Mouse (Mus musculus): ENCODE measurements around the gene Adgrl2.

GRCm38 (mm10) chr3:148959327-148960025 is 30.9 kb downstream of the Adgrl2 start:
- TF ChIP-seq CTCF (IDR thresholded peaks at IDR 0.05; ENCODE audit: borderline replicate concordance, insufficient read depth, low read length) (no peak), POLR2A (IDR thresholded peaks at IDR 0.05; ENCODE audit: low read depth, low read length) (no peak)

All from embryonic fibroblast, embryonic 13.5 days (primary cell).